Mouse (Mus musculus): Measurements from ENCODE around the gene Zfp777. TPM values are rescaled to one million over a fixed set of nuclear protein-coding genes. Genes with fewer than 3 reads are reported as not detected.

The Zfp777 gene
- polyA plus RNA-seq, 1 experiment from 2014 or later: 10.5 TPM

- 83% methylated on average over 3 of the region's 3 CpGs for WGBS
- no peak overlapping the region for H3K27ac ChIP-seq (ENCODE audit: low read depth)
- no peak overlapping the region for H3K4me2 ChIP-seq (ENCODE audit: low read length)
- no peaks in the 10 kb centered on the region for H3K9me3 ChIP-seq (ENCODE audit: control insufficient read depth, low read length)
- H3K36me3 ChIP-seq (ENCODE audit: control insufficient read depth, insufficient read depth, low read length): peaks cover 75% of the 10 kb centered on the region
- no peak for DNase-seq (ENCODE audit: low spot score)
- ATAC-seq (replicated peaks; ENCODE audit: low FRiP score, low TSS enrichment, low read depth): no peak
- no peak overlapping the region for H3K4me3 ChIP-seq (ENCODE audit: low read depth, low read length)
- no peak overlapping the region for H3K9ac ChIP-seq (ENCODE audit: low read length)
- no peaks in the 10 kb centered on the region for H3K4me1 ChIP-seq (replicated peaks; ENCODE audit: control insufficient read depth, insufficient read depth, low read length)
- H3K27me3 ChIP-seq (replicated peaks; ENCODE audit: control insufficient read depth, insufficient read depth, low read length): no peaks in the 10 kb centered on the region
These were observed 18.8 kb upstream of the Zfp777 start for GRCm38 (mm10) chr6:48067492-48067891.

DNA sequence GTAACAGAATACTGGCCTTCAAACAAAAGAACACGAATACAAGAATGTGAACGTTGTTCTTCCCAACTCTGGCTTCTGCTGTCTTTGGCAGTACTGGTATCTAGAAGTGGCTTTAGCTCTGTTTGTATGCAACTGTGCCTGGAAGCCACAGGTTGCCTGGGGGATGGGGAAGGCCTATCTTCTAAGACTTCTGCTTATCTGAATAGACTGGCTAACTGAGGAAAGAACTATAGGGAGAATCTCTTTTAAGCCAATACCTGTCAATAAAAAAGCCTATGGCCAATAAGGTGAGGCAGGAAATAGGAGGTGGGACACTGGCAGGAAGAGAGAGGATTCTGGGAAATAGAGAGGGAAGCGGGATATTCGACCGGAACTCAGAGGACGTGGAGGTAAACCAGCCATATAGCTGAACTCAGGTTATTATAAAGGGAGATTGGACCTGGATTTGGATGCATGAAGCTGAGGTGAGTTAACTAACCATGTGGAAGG, 16.9 kb upstream of the Zfp777 start:
- H3K4me3 ChIP-seq (ENCODE audit: low read depth, low read length): no peak overlapping the region
- ATAC-seq (replicated peaks; ENCODE audit: low FRiP score, low TSS enrichment, low read depth) (no peak), DNase-seq (ENCODE audit: low spot score) (no peak)
- H3K4me2 ChIP-seq (ENCODE audit: low read length): no peak overlapping the region
- H3K36me3 ChIP-seq (ENCODE audit: control insufficient read depth, insufficient read depth, low read length): peaks cover 81% of the 10 kb centered on the region
- H3K27ac ChIP-seq (ENCODE audit: low read depth): no peak overlapping the region
- 93% methylated on average over 6 of the region's 6 CpGs for WGBS
- H3K9me3 ChIP-seq (ENCODE audit: control insufficient read depth, low read length): no peaks in the 10 kb centered on the region
- no peak overlapping the region for H3K9ac ChIP-seq (ENCODE audit: low read length)
- H3K4me1 ChIP-seq (replicated peaks; ENCODE audit: control insufficient read depth, insufficient read depth, low read length): no peaks in the 10 kb centered on the region
- no peaks in the 10 kb centered on the region for H3K27me3 ChIP-seq (replicated peaks; ENCODE audit: control insufficient read depth, insufficient read depth, low read length)

GRCm38 (mm10) chr6:48064451-48064850, 15.7 kb upstream of the Zfp777 start:
- H3K9me3 ChIP-seq (ENCODE audit: control insufficient read depth, low read length): no peaks in the 10 kb centered on the region
- no peak for DNase-seq (ENCODE audit: low spot score)
- H3K9ac ChIP-seq (ENCODE audit: low read length): no peak overlapping the region
- peaks cover 78% of the 10 kb centered on the region for H3K36me3 ChIP-seq (ENCODE audit: control insufficient read depth, insufficient read depth, low read length)
- H3K4me1 ChIP-seq (replicated peaks; ENCODE audit: control insufficient read depth, insufficient read depth, low read length): no peaks in the 10 kb centered on the region
- no peak for ATAC-seq (replicated peaks; ENCODE audit: low FRiP score, low TSS enrichment, low read depth)
- no peak overlapping the region for H3K27ac ChIP-seq (ENCODE audit: low read depth)
- no peak overlapping the region for H3K4me3 ChIP-seq (ENCODE audit: low read depth, low read length)
- no peaks in the 10 kb centered on the region for H3K27me3 ChIP-seq (replicated peaks; ENCODE audit: control insufficient read depth, insufficient read depth, low read length)
- WGBS: 89% methylated on average over 14 of the region's 14 CpGs
- no peak overlapping the region for H3K4me2 ChIP-seq (ENCODE audit: low read length)

- peaks cover 77% of the 10 kb centered on the region for H3K36me3 ChIP-seq (ENCODE audit: control insufficient read depth, insufficient read depth, low read length)
- no peak overlapping the region for H3K4me2 ChIP-seq (ENCODE audit: low read length)
- WGBS: 94% methylated on average over 28 of the region's 28 CpGs
- H3K4me3 ChIP-seq (ENCODE audit: low read depth, low read length): no peak overlapping the region
- no peak overlapping the region for H3K27ac ChIP-seq (ENCODE audit: low read depth)
- no peaks in the 10 kb centered on the region for H3K27me3 ChIP-seq (replicated peaks; ENCODE audit: control insufficient read depth, insufficient read depth, low read length)
- no peaks in the 10 kb centered on the region for H3K4me1 ChIP-seq (replicated peaks; ENCODE audit: control insufficient read depth, insufficient read depth, low read length)
- DNase-seq (ENCODE audit: low spot score): no peak
- peak; percentile 47; the same call in 1 of the 2 replicates for ATAC-seq (replicated peaks; ENCODE audit: low FRiP score, low TSS enrichment, low read depth)
- H3K9ac ChIP-seq (ENCODE audit: low read length): no peak overlapping the region
- no peaks in the 10 kb centered on the region for H3K9me3 ChIP-seq (ENCODE audit: control insufficient read depth, low read length)
These were observed 15.2 kb upstream of the Zfp777 start for GRCm38 (mm10) chr6:48063940-48064339.

DNA sequence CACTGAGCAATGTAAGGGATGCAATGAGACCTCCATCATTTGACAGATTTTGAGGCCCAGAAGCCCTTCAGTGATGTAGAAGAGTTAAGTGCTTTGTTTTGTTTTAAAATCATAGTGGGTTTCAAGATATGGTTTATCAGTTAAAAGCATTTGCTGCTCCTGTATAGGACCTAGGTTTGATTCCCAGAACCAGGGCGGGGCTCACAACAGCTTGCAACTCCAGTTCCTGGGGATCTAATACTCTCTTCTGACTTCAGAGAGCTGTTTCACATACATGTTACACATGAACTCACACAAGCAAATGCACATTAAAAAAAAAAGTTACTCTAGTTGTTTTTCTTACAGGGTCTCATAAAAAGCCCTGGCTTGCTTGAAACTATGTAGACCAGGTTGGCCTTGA, 12.2 kb upstream of the Zfp777 start:
- H3K9me3 ChIP-seq (ENCODE audit: control insufficient read depth, low read length): no peaks in the 10 kb centered on the region
- H3K27ac ChIP-seq (ENCODE audit: low read depth): no peak overlapping the region
- ATAC-seq (replicated peaks; ENCODE audit: low FRiP score, low TSS enrichment, low read depth) (no peak), DNase-seq (ENCODE audit: low spot score) (no peak)
- WGBS: 85% methylated on average over 1 of the region's 1 CpGs
- H3K36me3 ChIP-seq (ENCODE audit: control insufficient read depth, insufficient read depth, low read length): peaks cover 47% of the 10 kb centered on the region
- no peaks in the 10 kb centered on the region for H3K27me3 ChIP-seq (replicated peaks; ENCODE audit: control insufficient read depth, insufficient read depth, low read length)
- no peak overlapping the region for H3K4me2 ChIP-seq (ENCODE audit: low read length)
- H3K4me3 ChIP-seq (ENCODE audit: low read depth, low read length): no peak overlapping the region
- H3K9ac ChIP-seq (ENCODE audit: low read length): no peak overlapping the region
- no peaks in the 10 kb centered on the region for H3K4me1 ChIP-seq (replicated peaks; ENCODE audit: control insufficient read depth, insufficient read depth, low read length)

DNA sequence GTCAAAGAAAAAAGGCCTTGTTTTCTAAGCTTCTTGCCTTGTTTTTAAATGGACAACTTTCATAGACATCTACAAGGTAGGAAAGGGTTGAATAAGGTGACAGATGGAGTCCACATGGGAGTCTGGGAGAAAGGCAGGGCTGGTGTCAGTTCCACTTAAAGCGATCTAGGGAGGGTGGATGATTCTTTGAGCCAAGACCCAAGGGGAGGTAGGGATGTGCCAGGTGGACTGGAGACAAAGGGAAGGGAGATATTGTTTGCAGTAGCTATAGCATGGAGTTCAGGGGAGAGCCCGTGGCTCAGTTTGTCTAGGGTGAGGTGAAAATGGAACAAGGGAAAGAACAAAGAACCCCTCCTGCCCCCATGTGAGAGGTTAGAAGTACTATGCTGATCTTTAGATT, 11.7 kb upstream of the Zfp777 start:
- no peaks in the 10 kb centered on the region for H3K4me1 ChIP-seq (replicated peaks; ENCODE audit: control insufficient read depth, insufficient read depth, low read length)
- peaks cover 42% of the 10 kb centered on the region for H3K36me3 ChIP-seq (ENCODE audit: control insufficient read depth, insufficient read depth, low read length)
- H3K9ac ChIP-seq (ENCODE audit: low read length): no peak overlapping the region
- 83% methylated on average over 2 of the region's 2 CpGs for WGBS
- H3K4me2 ChIP-seq (ENCODE audit: low read length): no peak overlapping the region
- no peak overlapping the region for H3K27ac ChIP-seq (ENCODE audit: low read depth)
- no peaks in the 10 kb centered on the region for H3K9me3 ChIP-seq (ENCODE audit: control insufficient read depth, low read length)
- H3K4me3 ChIP-seq (ENCODE audit: low read depth, low read length): no peak overlapping the region
- ATAC-seq (replicated peaks; ENCODE audit: low FRiP score, low TSS enrichment, low read depth) (no peak), DNase-seq (ENCODE audit: low spot score) (no peak)
- no peaks in the 10 kb centered on the region for H3K27me3 ChIP-seq (replicated peaks; ENCODE audit: control insufficient read depth, insufficient read depth, low read length)

DNA sequence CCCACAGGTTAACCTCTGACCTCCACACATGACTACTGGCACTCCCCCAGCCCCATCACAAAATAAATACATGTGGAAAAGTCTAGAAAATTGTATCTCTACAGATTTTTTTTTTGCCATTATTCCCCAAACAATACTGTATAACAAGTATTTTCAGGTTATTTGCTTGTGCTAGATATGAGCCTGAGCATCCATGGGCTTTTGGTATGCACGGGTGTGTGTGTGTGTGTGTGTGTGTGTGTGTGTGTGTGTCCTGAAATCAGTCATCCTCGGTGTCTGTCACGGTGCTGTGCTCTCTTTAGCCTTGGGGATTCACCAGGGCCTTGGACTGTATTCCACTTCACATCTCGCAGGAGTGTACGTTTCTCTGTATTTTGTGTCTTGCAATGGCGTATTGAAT, 3.4 kb upstream of the Zfp777 start:
- no peak overlapping the region for H3K9ac ChIP-seq (ENCODE audit: low read length)
- H3K9me3 ChIP-seq (ENCODE audit: control insufficient read depth, low read length): no peaks in the 10 kb centered on the region
- peaks cover 11% of the 10 kb centered on the region for H3K4me1 ChIP-seq (replicated peaks; ENCODE audit: control insufficient read depth, insufficient read depth, low read length)
- DNase-seq (ENCODE audit: low spot score) (no peak), ATAC-seq (replicated peaks; ENCODE audit: low FRiP score, low TSS enrichment, low read depth) (no peak)
- H3K36me3 ChIP-seq (ENCODE audit: control insufficient read depth, insufficient read depth, low read length): no peaks in the 10 kb centered on the region
- H3K4me3 ChIP-seq (ENCODE audit: low read depth, low read length): no peak overlapping the region
- H3K4me2 ChIP-seq (ENCODE audit: low read length): no peak overlapping the region
- no peaks in the 10 kb centered on the region for H3K27me3 ChIP-seq (replicated peaks; ENCODE audit: control insufficient read depth, insufficient read depth, low read length)
- 85% methylated on average over 6 of the region's 6 CpGs for WGBS
- H3K27ac ChIP-seq (ENCODE audit: low read depth): no peak overlapping the region

DNA sequence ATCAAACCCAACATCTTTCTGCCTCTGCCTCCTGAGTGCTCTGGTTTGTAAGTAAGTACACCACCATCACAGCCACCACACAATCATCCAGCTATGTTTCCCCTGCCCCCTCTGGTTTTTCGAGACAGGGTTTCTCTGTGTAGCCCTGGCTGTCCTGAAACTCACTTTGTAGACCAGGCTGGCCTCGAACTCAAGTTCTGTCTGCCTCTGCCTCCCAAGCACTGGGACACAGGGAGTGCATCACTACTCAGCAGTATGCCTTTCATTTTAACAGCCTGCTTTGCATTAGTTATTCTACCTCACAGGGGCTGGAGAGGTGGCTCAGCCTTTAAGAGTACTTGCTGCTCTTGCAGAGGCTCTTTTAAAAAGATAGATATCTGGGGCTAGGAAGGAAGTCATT, 3.0 kb upstream of the Zfp777 start:
- no peaks in the 10 kb centered on the region for H3K36me3 ChIP-seq (ENCODE audit: control insufficient read depth, insufficient read depth, low read length)
- no peak overlapping the region for H3K4me2 ChIP-seq (ENCODE audit: low read length)
- ATAC-seq (replicated peaks; ENCODE audit: low FRiP score, low TSS enrichment, low read depth) (no peak), DNase-seq (ENCODE audit: low spot score) (no peak)
- no peak overlapping the region for H3K27ac ChIP-seq (ENCODE audit: low read depth)
- WGBS: 70% methylated on average over 2 of the region's 2 CpGs
- H3K9ac ChIP-seq (ENCODE audit: low read length): no peak overlapping the region
- peaks cover 13% of the 10 kb centered on the region for H3K4me1 ChIP-seq (replicated peaks; ENCODE audit: control insufficient read depth, insufficient read depth, low read length)
- no peaks in the 10 kb centered on the region for H3K27me3 ChIP-seq (replicated peaks; ENCODE audit: control insufficient read depth, insufficient read depth, low read length)
- no peaks in the 10 kb centered on the region for H3K9me3 ChIP-seq (ENCODE audit: control insufficient read depth, low read length)
- no peak overlapping the region for H3K4me3 ChIP-seq (ENCODE audit: low read depth, low read length)

DNA sequence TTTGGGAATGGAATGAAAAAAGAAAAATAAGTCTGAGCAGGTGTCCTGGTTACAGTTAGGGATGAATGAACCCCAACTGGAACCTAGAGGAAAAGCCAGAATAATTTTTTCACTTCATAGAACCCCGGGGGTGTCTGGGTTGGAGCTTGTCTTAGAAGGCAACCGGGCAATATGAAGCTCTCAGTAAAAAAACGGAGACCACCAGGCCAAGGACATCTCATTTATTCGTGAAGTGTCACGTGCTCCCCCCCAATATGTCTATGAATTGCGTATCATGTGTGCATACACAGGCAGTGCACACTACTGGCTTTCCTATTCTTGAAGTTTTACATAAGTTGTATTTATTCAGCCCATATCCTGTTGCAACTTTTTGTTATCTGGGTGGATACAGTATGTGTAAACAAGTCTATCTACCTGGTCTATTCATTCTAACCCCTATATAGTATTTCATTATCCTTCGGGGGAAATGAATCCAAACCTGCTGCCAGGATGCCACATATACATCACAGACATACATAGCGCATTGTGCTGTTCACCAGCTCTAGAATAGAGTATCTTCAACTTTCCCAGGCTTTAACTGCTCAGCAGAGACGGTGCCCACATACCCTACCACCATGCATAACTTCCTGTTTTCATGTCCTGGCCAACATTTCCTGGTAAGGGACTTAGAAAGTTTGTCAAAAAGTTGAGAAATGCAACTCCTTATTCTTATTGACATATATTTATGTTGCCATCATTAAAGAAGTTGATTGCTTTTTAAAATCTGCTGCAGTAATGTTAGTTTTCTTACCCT, 758 bp upstream of the Zfp777 start:
- peaks cover 10% of the 10 kb centered on the region for H3K36me3 ChIP-seq (ENCODE audit: control insufficient read depth, insufficient read depth, low read length)
- ATAC-seq (replicated peaks; ENCODE audit: low FRiP score, low TSS enrichment, low read depth) (no peak), DNase-seq (ENCODE audit: low spot score) (no peak)
- no peaks in the 10 kb centered on the region for H3K9me3 ChIP-seq (ENCODE audit: control insufficient read depth, low read length)
- H3K4me3 ChIP-seq (ENCODE audit: low read depth, low read length): peak overlapping the region; percentile 77
- no peaks in the 10 kb centered on the region for H3K27me3 ChIP-seq (replicated peaks; ENCODE audit: control insufficient read depth, insufficient read depth, low read length)
- H3K4me1 ChIP-seq (replicated peaks; ENCODE audit: control insufficient read depth, insufficient read depth, low read length): peaks cover 13% of the 10 kb centered on the region
- H3K27ac ChIP-seq (ENCODE audit: low read depth): no peak overlapping the region
- WGBS: 53% methylated on average over 9 of the region's 9 CpGs
- H3K4me2 ChIP-seq (ENCODE audit: low read length): peak overlapping the region; percentile 65
- peak overlapping the region; percentile 73 for H3K9ac ChIP-seq (ENCODE audit: low read length)

Data from intestine, embryonic 14.5 days (tissue).